Mouse (Mus musculus) layer of hippocampus, adult 9-10 months (tissue): ENCODE data around the gene Eif4a2.
A peak's percentile ranks its signal among the peaks of the same experiment; 100 is the strongest.

Experiments used
- DNase-seq: peaks from one replicate; pipeline ENCODE4 v3.0.0; 2022; ENCODE audit warnings: low spot score

Eif4a2 gene

DNA sequence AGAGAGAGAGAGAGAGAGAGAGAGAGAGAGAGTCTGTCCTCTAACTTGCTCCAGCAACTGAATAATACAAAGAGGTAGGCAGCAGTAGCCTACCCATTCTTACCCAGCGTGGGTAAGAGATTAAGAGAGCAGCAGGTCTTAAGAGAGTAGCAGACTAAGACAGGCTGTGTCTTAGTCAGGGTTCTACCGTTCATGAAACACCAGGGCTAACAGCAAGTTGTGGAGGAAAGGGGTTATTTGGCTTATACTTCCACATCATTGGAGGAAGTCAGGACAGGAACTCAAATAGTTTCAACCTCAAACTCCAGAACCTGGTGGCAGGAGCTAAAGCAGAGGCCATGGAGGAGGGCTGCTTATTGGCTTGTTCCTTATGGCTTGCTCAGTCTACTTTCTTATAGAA lies 3.4 kb upstream of the Eif4a2 start:
- no peak for DNase-seq

DNA sequence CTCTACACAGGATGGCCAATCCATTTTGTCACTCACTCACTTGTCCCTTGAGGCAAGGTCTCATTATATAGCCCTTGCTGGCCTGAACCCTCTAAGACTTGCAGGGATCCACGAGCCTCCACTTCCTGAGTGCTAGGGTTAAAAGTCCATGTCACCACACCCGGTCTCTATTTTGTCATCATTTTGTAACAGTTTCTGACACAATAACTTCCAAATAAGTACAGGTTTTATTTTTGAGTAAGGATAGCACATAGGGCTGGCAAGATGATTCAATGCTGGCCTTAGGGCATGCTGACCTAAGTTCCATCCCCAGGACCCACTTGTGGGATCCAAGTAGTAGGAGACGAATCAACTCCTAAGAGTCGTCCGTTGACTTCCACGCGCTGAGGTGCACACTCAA lies 1.1 kb upstream of the Eif4a2 start:
- DNase-seq: no peak

DNA sequence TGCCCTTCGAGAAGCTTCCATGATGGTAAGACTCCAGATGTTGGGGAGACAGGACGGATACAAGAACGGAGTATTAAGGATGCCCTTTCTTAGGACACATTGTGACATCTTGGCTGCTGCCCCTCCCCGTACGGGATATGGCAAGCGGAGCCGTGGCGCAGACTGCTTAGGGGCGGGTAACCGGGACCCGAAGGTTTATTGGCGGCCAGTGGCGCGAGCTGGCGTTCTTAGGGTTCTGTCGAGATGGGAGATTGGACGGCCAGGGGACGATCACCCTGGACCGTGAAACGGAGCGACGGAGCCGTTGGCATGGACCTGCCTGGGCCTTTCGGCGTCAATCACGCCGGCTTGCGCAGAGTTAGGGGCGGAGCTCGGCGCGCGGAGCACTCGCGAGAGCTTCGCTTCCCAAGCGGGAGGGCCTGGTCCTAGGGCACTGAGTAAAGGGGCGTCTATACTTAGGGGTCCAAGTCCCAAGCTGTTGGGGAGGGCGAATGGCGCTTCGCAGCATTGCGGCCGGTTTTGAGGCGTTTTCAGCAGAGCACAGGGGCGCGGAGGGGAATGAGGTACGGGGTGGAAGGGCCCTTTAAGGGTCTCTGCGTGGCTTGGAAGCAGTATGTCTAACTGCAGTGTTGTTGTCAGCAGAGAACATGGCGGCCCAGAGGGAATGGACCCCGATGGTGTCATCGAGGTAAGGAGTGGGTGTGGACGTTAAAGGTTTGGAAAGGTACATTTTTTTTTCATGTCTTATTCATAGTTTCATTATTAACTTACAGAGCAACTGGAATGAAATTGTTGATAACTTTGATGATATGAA lies 909 bp downstream of the Eif4a2 start:
- DNase-seq: peak; percentile 44

DNA sequence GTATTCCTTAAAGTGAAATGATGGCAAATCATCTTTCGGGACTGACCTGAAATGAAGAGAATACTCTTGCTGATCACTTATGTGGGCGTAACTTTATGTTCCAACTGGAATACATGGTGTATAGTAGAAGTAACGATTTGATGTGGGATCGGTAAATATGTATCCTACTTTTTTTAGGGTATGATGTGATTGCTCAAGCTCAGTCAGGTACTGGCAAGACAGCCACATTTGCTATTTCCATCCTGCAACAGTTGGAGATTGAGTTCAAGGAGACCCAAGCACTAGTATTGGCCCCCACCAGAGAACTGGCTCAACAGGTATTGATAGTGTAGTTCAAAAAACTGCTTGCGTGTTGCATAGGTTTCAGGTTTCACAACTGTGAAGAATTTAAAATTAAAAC lies 1.7 kb downstream of the Eif4a2 start:
- DNase-seq: no peak

DNA sequence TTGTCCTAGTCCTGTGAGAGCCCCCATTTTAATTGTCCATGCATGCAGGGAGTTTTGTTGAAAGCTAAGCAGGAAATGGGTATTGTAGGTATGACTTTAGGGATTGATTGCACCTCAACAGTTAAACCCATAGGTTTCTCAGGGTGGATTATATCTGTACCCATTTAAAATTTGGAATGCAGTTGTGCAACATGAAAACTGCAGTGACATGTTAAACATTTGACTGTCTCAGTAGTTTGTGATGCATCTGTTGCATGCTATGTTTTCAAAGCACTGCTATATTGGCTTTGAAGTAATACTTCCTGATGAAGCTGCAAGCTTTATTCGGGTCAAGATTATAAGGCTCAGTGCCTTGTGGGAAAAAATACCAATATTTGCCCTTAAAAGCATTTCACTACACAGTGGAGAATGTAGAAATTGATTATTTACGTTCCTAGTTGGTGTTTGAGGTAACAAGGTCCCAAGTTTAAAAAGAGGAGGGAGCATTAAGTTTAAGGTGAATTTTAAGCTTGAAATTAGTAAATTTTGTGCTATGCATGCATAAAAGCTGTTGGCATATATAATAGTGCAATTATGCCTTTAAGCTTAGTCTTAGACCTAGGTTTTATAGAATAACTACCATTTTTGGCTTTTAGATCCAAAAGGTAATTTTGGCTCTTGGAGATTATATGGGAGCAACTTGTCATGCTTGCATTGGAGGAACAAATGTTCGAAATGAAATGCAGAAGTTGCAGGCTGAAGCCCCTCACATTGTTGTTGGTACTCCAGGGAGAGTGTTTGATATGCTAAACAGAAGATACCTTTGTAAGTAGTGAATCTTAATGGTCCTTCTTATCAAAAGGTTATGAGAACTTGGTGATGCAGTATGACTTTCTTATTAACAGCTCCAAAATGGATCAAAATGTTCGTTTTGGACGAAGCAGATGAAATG lies 2.4 kb downstream of the Eif4a2 start:
- no peak for DNase-seq

DNA sequence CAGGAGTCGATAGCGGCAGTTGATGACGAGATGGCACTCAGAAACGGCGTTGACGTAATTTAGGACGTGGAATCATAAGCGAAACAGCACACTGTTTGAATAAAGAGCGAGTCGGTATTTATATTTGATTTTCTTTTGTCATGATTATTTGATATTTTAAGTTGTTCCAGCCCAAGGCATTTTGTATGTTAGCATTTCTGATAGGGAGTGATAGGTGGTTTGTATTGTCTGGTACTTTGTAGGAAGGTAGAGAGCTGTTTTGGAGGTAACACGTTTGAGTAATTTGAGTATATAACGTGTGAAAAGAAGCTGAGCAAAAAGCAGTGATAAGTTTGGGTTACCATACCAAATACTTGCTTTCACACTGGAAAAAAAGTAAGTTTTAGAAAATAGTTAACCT lies 5.1 kb downstream of the Eif4a2 start:
- no peak for DNase-seq

DNA sequence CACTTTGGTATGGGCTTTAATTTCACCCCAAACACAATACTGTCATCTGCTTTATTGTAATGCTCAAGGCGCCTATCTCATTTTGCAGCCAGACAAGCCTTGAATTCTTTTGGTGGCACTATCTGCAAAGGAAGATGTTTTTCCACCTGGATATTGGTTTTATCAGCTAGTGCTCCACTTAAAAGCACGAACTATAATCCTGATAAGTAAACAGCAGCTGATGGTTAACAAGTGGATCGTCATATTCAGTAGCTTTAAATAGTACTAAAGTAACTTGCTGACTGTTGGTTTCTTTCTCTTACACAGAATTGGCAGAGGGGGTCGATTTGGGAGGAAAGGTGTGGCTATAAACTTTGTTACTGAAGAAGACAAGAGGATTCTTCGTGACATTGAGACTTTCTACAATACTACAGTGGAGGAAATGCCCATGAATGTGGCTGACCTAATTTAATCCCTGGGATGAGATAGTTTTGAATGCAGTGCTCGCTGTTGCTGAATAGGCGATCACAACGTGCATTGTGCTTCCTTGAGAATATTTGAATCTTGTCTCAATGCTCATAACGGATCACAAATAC lies 5.7 kb downstream of the Eif4a2 start:
- DNase-seq: no peak

DNA sequence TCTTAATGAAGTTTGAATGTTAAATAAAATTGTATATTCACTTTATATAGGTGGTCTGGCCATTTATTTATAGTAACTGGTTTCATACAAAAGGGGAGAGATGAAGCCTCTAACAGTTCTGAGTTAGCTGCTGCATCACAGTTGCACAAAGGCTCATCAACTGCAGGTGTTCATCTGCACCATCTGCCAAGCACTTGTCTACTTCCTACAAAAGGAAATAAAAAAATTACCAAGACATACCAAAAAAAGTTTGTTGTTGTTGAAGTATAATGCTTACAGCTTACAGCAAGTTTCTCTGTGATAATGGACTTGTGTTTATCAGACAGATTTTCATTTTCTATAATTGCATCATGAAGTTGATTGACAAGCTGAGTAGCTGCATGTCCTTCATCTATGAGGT lies 6.7 kb downstream of the Eif4a2 start:
- no peak for DNase-seq

DNA sequence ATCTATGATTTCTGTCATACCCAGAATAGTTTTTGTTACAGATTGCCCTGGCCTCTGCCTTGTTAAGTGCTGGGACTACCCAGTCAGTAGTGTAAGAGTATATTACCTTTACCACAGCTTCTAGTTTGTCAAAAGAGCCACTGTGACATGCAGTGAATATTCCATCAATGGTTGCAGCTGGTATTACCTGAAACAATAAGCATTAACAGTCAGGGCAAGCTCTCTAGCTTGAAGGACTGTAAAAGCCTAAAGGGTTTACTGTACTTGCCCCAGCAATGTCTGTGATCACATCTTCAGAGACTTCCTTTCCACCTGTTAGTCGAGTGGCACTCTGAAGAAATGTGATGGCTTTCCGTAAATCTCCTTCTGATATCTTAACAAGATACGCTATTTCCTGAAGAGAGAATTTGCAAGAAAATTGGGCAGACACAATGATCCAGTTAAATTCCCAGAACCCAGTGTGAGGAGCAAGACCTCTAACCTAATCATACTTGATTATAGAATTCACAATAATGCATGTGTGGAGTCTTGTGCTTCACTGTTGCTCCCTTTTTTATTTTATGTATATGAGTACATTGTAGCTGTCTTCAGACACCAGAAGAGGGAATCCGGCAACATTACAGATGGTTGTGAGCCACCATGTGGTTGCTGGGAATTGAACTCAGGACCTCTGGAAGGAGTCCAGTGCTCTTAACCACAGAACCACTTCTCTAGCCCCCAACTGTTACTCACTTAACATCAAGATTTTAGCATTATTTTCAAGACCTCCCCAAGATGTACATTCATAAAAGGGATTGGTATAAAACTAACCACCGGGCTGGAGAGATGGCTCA lies 7.3 kb downstream of the Eif4a2 start:
- no peak for DNase-seq

DNA sequence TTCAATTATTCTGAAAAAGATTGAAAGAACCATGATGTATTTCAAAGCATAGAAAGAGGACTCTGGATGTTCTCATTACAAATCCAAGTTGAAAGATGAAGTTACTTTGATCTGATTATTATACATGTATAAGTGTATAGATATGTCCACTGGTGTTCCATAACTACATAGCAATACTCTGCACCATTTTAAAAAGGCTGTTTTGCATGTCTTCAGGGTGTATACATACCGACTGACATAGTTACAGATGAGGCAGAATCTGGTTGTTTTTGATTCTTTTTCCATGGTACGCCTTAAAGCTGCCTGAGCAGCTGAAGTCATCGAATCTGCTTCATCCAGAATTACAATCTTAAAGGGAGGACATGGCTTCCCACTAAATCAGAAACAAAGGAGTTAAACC lies 8.2 kb downstream of the Eif4a2 start:
- no peak for DNase-seq

DNA sequence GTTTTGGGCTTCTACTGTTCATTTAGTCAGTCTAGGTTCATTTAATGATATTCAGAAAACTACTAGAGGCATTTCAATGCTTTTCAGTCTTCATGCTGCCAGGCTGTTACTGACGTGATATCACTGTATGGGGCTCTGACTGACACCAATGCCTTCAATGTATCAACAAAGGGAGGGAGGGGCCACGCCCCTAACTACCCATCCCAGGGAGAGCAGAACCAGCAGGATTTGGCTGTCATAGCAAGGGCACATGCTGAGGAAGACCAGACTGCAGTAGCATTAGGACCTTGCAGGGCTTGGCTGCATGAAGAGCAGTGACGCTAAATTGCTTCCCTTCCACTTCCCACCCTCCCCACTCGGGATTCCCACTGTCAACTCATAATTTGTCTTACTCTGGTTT lies 9.9 kb downstream of the Eif4a2 start:
- DNase-seq: no peak

DNA sequence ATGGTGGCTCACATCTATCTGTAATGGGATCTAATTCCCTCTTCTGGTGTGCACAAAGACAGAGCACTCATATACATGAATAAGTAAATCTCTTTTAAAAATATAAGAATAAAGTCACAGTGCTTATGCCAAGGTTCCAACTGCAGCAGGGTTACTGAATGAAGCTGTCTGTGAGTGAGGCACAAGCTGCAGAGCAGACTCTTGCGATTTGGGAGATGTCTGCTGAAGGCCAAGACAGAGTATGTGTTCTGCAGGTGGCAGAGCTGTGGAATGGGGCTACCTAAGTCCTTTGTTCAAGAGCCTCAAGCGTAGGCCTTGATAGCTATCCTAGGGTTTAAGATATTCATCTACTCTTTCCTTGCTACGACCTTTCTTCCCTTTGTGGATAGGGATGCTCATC lies 15.2 kb downstream of the Eif4a2 start:
- DNase-seq: no peak

DNA sequence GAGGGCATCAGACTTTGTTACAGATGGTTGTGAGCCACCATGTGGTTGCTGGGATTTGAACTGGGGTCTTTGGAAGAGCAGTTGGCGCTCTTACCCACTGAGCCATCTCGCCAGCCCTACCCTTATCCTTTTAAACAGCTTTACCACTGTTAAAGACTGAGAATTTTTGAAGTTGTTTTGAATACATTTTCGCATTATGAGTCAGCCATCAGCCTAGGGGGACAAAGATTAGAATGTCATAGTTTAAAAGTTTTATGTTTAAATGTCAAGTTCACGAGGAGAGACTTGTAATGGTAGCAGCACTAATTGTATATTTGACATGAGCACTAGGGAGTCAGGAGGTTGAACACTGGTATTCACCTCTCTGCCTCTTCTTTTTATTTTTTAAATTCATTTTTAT lies 15.9 kb downstream of the Eif4a2 start:
- no peak for DNase-seq

DNA sequence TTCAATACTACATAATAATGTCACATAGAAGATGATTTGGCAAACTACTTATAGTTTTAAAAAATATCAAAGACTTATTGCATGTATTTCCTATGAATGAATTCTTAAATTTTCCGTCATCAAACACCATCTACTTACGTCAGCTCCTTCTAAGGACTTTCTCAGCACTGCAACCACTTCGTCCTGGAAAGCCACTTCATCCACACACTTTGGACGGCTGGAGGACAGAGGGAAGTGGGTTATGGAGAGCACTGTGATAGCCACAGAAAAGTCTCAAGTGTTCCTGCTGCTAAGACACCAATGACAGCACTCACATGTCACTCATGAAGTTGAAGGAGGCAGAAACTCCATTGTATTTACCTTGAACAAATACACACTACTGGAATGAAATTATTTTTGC lies 17.2 kb downstream of the Eif4a2 start:
- DNase-seq: no peak

DNA sequence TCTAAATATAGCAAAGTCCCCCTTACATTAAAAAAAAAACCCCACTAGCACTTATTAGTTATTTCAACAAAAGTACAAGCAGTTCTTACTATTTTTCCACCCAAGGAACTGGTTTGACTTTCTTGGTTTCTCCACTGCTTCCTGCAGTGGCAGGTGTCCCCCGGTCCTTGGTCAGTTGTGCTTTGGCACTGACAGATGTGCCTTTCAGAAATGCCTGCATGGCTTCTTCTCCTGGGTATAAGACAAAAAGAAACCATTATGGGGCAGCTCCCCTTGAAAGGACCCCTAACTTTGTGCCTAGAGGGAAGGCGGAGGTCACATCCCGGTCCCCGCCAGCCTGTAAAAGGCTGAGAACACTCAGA lies 20.0 kb downstream of the Eif4a2 start:
- DNase-seq: no peak

DNA sequence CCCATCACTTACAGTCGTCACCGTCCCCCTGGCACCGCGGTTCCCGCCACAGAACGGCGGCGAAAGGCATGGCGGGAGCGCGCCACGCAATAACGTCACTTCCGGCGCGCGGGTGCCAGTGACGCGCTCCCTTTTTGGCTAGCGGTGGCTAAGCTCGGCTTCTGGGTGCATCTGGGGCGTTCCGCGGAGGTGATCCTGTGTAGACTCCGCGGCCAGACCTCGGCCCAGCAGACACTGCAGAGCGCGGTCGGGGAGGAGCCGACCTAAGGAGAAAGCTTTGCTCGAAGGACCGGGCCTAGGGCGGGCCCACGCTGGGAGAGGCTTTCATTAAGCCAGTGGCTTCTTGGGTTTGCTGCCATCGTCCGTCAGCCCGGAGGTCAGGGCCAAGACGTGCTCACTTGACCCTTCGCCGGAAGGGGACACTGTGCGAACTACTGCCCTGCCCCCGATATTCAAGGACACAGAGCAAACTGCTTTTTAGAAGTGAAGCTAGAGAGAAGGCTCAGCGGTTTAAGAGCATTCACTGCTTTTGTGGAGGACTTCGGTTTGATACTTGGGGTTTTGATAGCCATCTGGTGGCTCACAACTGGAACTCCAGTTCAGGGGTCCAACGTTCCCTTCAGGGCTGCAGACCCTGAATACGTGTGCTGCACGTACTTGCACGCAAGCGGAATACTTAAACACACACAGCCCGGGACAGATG lies 20.6 kb downstream of the Eif4a2 start, which contains the start of gene Rfc4:
Rfc4 (minus strand) TSS at position 65 of the 703 bp plus-strand sequence.
- DNase-seq: peak; percentile 78

DNA sequence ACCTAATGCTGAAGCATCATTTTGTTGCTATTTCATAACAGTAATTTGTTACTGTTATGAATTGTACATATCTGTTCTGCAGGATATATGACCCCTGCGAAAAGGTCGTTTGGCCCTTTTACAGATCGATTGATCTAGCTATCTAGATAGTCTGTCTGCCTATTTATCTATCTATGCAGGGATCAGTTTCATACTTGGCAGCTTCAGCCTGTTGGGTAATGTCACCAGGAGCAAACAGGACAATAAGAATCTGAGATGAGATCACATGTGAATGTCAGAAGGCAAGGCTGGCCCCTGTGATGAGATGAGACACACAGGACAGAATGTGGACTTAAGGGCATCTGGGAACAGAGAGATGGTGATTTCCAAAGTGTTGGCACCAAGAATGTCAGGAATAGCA lies 23.1 kb downstream of the Eif4a2 start:
- DNase-seq: no peak

DNA sequence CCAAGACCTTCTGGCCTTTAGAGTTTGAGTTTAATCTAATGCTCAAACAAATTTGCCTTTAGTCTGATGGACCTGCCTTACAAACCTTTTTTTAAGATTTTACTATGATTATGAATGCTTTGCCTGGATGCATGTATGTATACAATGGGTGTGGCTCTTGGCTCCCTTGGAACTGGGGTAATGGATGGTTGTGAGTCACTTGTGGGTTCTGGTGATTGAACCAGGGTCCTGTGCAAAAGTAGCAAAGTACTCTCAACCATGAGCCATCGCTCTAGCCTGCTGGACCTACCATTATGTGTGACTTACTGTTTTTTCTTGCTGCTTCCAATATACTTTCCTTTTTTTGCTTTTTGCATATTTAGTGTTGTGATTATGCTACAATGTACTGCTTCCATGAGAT lies 25.1 kb downstream of the Eif4a2 start:
- DNase-seq: no peak

DNA sequence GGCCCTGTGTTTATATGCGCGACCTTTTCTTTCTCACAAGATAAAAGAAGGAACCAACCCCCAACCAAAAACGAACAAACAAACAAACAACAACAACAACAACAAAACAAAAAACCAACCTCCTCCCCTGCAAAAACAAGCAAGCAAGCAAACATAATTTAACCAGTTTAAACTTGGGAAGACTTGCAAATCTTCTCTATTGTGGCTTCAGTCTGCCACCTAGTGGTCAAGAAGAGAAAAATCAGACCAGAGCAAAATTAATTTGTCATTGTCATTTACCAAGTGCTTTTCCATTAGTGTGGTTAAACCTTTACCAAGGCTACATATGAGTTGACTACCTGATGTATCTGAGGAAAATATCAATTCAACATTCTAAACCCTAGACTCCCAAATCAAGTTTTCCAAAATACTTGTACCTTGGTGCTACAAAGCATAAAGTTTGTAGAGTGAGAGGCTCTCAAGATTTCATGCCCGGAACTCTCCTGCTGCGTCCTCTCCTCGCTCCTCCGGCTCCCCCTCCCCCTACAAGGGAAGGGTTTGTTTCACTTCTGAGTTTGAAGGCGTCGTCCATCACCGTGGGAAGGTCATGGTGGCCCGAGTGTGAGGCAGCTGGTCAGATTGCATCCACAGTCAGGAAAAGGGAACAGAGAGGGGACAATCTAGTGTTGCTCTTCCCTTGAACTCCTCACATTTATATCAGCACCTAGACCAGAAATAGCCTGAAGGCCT lies 28.3 kb downstream of the Eif4a2 start:
- DNase-seq: no peak

DNA sequence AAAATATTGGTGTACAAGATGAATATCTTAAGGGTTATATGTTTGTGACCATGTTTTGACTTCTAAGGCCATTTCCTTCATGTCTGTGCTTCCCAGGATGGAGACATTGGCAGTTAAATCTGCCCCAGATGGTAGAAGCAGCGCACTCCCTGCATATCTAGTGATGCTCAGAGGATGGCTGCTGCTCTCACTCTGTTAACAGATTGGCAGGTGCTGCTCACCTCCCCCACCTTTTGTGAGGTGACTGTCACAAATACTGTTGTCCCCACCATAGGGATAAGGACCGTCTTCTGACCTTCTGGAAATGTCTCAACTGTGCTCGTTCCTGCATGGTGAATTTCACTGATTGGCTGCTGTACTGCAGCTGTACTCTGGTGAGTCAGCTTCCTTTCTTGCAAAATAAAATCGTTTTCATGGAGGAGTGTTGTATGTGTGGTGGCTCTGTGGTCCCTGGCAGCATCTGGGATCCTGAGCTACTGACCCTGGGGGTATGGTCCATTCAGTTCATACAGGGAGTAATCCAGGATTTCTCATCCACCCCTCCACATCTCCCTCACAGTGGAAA lies 29.2 kb downstream of the Eif4a2 start:
- DNase-seq: no peak
